8 mouse cellular contexts compared by ENCODE assay signal in genomic region chr9:44454132-44454890, GRCm38 (mm10). TPM values are rescaled to one million over a fixed set of nuclear protein-coding genes. Genes with fewer than 3 reads are reported as not detected.
DNase-seq lines count a peak whose midpoint lies in the region; ATAC-seq and TF ChIP-seq lines count a peak whose summit lies in the region.

No protein-coding gene starts in this region.

- ATAC-seq in hindbrain, embryonic 16.5 days: peak; percentile 73

- WGBS in hindbrain, embryonic 16.5 days: 9% methylated on average over 14 of the region's 14 CpGs

- no peaks in the 10 kb centered on the region for H3K36me3 ChIP-seq in hindbrain, embryonic 16.5 days (ENCODE audit: control insufficient read depth, insufficient read depth, low read length)

- intact Hi-C loops in gastrocnemius, adult 2 months (cut with DNase I): loop anchor here (1.0 to 2.0 kb wide), 3 partner anchors 20 to 198 kb away; no protein-coding TSS in a partner anchor

- H3K4me3 ChIP-seq in gastrocnemius, adult 2 months: peak overlapping the region; percentile 39
- H3K4me3 ChIP-seq in hindbrain, embryonic 16.5 days (ENCODE audit: low read length): no peak overlapping the region

- peak overlapping the region; percentile 33 for H3K9ac ChIP-seq in hindbrain, embryonic 16.5 days (ENCODE audit: low read depth, low read length)

- no peaks in the 10 kb centered on the region for H3K9me3 ChIP-seq in hindbrain, embryonic 16.5 days (ENCODE audit: control insufficient read depth, low read length)

- H3K27me3 ChIP-seq in hindbrain, embryonic 16.5 days (replicated peaks; ENCODE audit: control insufficient read depth, insufficient read depth, low read length): no peaks in the 10 kb centered on the region

- peak; percentile 99 for TF ChIP-seq CTCF in gastrocnemius, adult 2 months (IDR thresholded peaks at IDR 0.05)

- H3K4me1 ChIP-seq in hindbrain, embryonic 16.5 days (ENCODE audit: control insufficient read depth, insufficient read depth, low read depth, low read length): peaks cover 23% of the 10 kb centered on the region

- peak overlapping the region; percentile 74 for H3K27ac ChIP-seq in gastrocnemius, adult 2 months
- H3K27ac ChIP-seq in hindbrain, embryonic 16.5 days (ENCODE audit: low read depth, low read length): no peak overlapping the region

- H3K4me2 ChIP-seq in hindbrain, embryonic 16.5 days (ENCODE audit: low read length): no peak overlapping the region

- DNase-seq in T-cell, adult 2 months (ENCODE audit: low spot score): peak; percentile 82
- peak; percentile 88 to 90 for DNase-seq in cerebellum, postnatal 36 days
- DNase-seq in gastrocnemius, adult 2 months: peak; percentile 91
- DNase-seq in layer of hippocampus, postnatal 36 days: peak; percentile 81 to 87
- DNase-seq in lung, postnatal 36 days: peak; percentile 92
- peak; percentile 89 for DNase-seq in retina, postnatal 1 day
- DNase-seq in thymus, postnatal 4 days: peak; percentile 95

RNA-seq across cellular contexts. Expression of gene Upk2, which starts 0.5 kb away (rescaled TPM):
- under 1 TPM; 0.22 to 0.23 TPM for total RNA-seq in gastrocnemius, adult 2 months (2021)
- polyA plus RNA-seq in hindbrain, embryonic 16.5 days (2015; fragmentation: Nextera tagmentation; extraction: Ambion mirVana): not detected in 2 replicates
- not detected for total RNA-seq in layer of hippocampus, postnatal 36 days (2021)

RNA-seq across cellular contexts. Expression of gene Foxr1, which starts 13.4 kb away (rescaled TPM):
- not detected for total RNA-seq in gastrocnemius, adult 2 months (2021)
- polyA plus RNA-seq in hindbrain, embryonic 16.5 days (2015; fragmentation: Nextera tagmentation; extraction: Ambion mirVana): not detected in 2 replicates
- not detected for total RNA-seq in layer of hippocampus, postnatal 36 days (2021)

RNA-seq across cellular contexts. Expression of gene Bcl9l, which starts 28.3 kb away (rescaled TPM):
- total RNA-seq in gastrocnemius, adult 2 months (2021): 10 to 100 TPM; 38.3 to 43.6 TPM
- 9.7 and 11.1 TPM in 2 replicates for polyA plus RNA-seq in hindbrain, embryonic 16.5 days (2015; fragmentation: Nextera tagmentation; extraction: Ambion mirVana)
- total RNA-seq in layer of hippocampus, postnatal 36 days (2021): 10 to 100 TPM; 70.9 to 75.7 TPM

RNA-seq across cellular contexts. Expression of gene Ccdc84, which starts 35.9 kb away (rescaled TPM):
- 1 to 10 TPM; 5.0 to 5.7 TPM for total RNA-seq in gastrocnemius, adult 2 months (2021)
- 32.3 and 32.4 TPM in 2 replicates for polyA plus RNA-seq in hindbrain, embryonic 16.5 days (2015; fragmentation: Nextera tagmentation; extraction: Ambion mirVana)
- 10 to 100 TPM; 23.0 to 28.7 TPM for total RNA-seq in layer of hippocampus, postnatal 36 days (2021)

RNA-seq across cellular contexts. Expression of gene Trappc4, which starts 46.9 kb away (rescaled TPM):
- total RNA-seq in gastrocnemius, adult 2 months (2021): 10 to 100 TPM; 15.4 to 21.5 TPM
- 293 and 308 TPM in 2 replicates for polyA plus RNA-seq in hindbrain, embryonic 16.5 days (2015; fragmentation: Nextera tagmentation; extraction: Ambion mirVana)
- total RNA-seq in layer of hippocampus, postnatal 36 days (2021): 10 to 100 TPM; 64.3 to 79.1 TPM
